9 mouse cellular contexts compared by ENCODE assay signal in genomic region chr7:28955295-28955897, GRCm38 (mm10). TPM values are rescaled to one million over a fixed set of nuclear protein-coding genes. Genes with fewer than 3 reads are reported as not detected.
DNase-seq lines count a peak whose midpoint lies in the region; ATAC-seq and TF ChIP-seq lines count a peak whose summit lies in the region.
"Had no signal": no experiment of that assay in that cellular context is flagged by ENCODE, and none has a peak within 500 bp of the region (broad histone marks: within the 10 kb centered on the region; RNA-seq: fewer than 3 reads in every experiment).

No protein-coding gene starts in this region.

- H3K9me3 ChIP-seq in lung, embryonic 14.5 days (ENCODE audit: low read depth, low read length): no peaks in the 10 kb centered on the region

- H3K4me1 ChIP-seq in heart, adult 2 months (ENCODE audit: control insufficient read depth, insufficient read depth, low read length): peaks cover 47% of the 10 kb centered on the region
- peaks cover 78% of the 10 kb centered on the region for H3K4me1 ChIP-seq in lung, embryonic 14.5 days (ENCODE audit: insufficient read depth)

- peaks cover 19% of the 10 kb centered on the region for H3K79me2 ChIP-seq in heart, adult 2 months (replicated peaks; ENCODE audit: control insufficient read depth, insufficient read depth, low read length)
- peaks cover 88% of the 10 kb centered on the region for H3K79me2 ChIP-seq in myocyte (ENCODE audit: control insufficient read depth, insufficient read depth)

- 0 out of 2 replicates have a peak, but pooled peaks have one; percentile 28 for ATAC-seq in lung, embryonic 14.5 days (ENCODE audit: insufficient read depth)

- 23% methylated on average over 5 of the region's 5 CpGs for WGBS in heart, adult 2 months
- WGBS in lung, embryonic 14.5 days: 26% methylated on average over 5 of the region's 5 CpGs

- H3K27ac ChIP-seq in heart, adult 2 months: peak overlapping the region; percentile 49
- H3K27ac ChIP-seq in lung, embryonic 14.5 days (ENCODE audit: low read depth): peak overlapping the region; percentile 51; the same call in 1 of the 2 replicates

- H3ac ChIP-seq in myocyte (ENCODE audit: control insufficient read depth, insufficient read length): no peak overlapping the region

- TF ChIP-seq POLR2A in heart, adult 2 months (IDR thresholded peaks at IDR 0.05; ENCODE audit: insufficient read depth, low read depth, low read length): no peak
- TF ChIP-seq POLR2A in myocyte (IDR thresholded peaks at IDR 0.05; ENCODE audit: insufficient read length, low read depth): no peak

- intact Hi-C loops in heart, adult 2 months (cut with DNase I): no loop called here

- H3K36me3 ChIP-seq in heart, adult 2 months (ENCODE audit: control insufficient read depth, insufficient read depth, low read length): peaks cover 77% of the 10 kb centered on the region
- peaks cover 5% of the 10 kb centered on the region; the same call in 1 of the 2 replicates for H3K36me3 ChIP-seq in lung, embryonic 14.5 days (ENCODE audit: insufficient read depth)
- H3K36me3 ChIP-seq in myocyte (ENCODE audit: control insufficient read depth, insufficient read depth): peaks cover under 1% of the 10 kb centered on the region

- H3K27me3 ChIP-seq in heart, adult 2 months (ENCODE audit: control insufficient read depth, insufficient read depth, low read length): no peaks in the 10 kb centered on the region
- no peaks in the 10 kb centered on the region for H3K27me3 ChIP-seq in lung, embryonic 14.5 days (ENCODE audit: insufficient read depth, low read length)
- H3K27me3 ChIP-seq in myocyte (ENCODE audit: control insufficient read depth, insufficient read depth, insufficient read length): no peaks in the 10 kb centered on the region

- H3K4me2 ChIP-seq in lung, embryonic 14.5 days: peak overlapping the region; percentile 25
- H3K4me2 ChIP-seq in myocyte (ENCODE audit: low read depth): peak overlapping the region; percentile 83

- TF ChIP-seq EP300 in heart, adult 2 months (IDR thresholded peaks at IDR 0.05; ENCODE audit: insufficient read depth, low read depth, low read length): no peak

- no peak for TF ChIP-seq CTCF in heart, adult 2 months (IDR thresholded peaks at IDR 0.05)
- no peak for TF ChIP-seq CTCF in lung, embryonic 14.5 days (IDR thresholded peaks at IDR 0.05; ENCODE audit: low read depth)

- DNase-seq in heart, adult 2 months: no peak
- DNase-seq in heart, adult 18-20 months: no peak
- DNase-seq in lung, embryonic 14.5 days: peak; percentile 83
- DNase-seq in lung, postnatal 25 days (ENCODE audit: low spot score): no peak
- peak; percentile 27 for DNase-seq in heart, postnatal 4 days
- DNase-seq in frontal cortex, postnatal 14 days (ENCODE audit: low spot score in 2 of 2): no peak
- no peak for DNase-seq in right cerebral cortex, postnatal 25 days
- DNase-seq: thymus, postnatal 36 days had no signal

- no peak overlapping the region for H3K4me3 ChIP-seq in heart, adult 2 months
- H3K4me3 ChIP-seq in lung, embryonic 14.5 days (ENCODE audit: low read depth, low read length): no peak overlapping the region
- H3K4me3 ChIP-seq in myocyte: no peak overlapping the region

- no peak overlapping the region for H3K9ac ChIP-seq in heart, adult 2 months (ENCODE audit: low read depth, low read length)
- H3K9ac ChIP-seq in lung, embryonic 14.5 days: no peak overlapping the region

TF ChIP-seq in myocyte, 11 proteins besides CTCF, POLR2A, EP300 and RAD21:
- TF ChIP-seq TCF3 (IDR thresholded peaks at IDR 0.05; ENCODE audit: insufficient read length, low read depth): no peak
- no peak for TF ChIP-seq MAX (IDR thresholded peaks at IDR 0.05; ENCODE audit: low read depth)
- TF ChIP-seq TCF12 (IDR thresholded peaks at IDR 0.05; ENCODE audit: insufficient read depth, poor library complexity, severe bottlenecking): no peak
- no peak for TF ChIP-seq POLR2AphosphoS2 (IDR thresholded peaks at IDR 0.05; ENCODE audit: insufficient read length, low read depth)
- TF ChIP-seq MYOD1 (IDR thresholded peaks at IDR 0.05; ENCODE audit: control insufficient read depth in 1 of 3, insufficient read length in 2 of 3, low read depth in 2 of 3): no peak
- TF ChIP-seq SRF (IDR thresholded peaks at IDR 0.05; ENCODE audit: control insufficient read depth, insufficient read length, low read depth): no peak
- no peak for TF ChIP-seq E2F4 (IDR thresholded peaks at IDR 0.05; ENCODE audit: insufficient read depth)
- TF ChIP-seq USF1 (IDR thresholded peaks at IDR 0.05; ENCODE audit: low read depth): no peak
- no peak for TF ChIP-seq CEBPB (IDR thresholded peaks at IDR 0.05; ENCODE audit: insufficient read depth, poor library complexity, severe bottlenecking)
- no peak for TF ChIP-seq REST (IDR thresholded peaks at IDR 0.05; ENCODE audit: insufficient read depth, insufficient read length)
- no peak for TF ChIP-seq MYOG (IDR thresholded peaks at IDR 0.05; ENCODE audit: control insufficient read depth in 1 of 3, insufficient read depth in 1 of 3, insufficient read length in 2 of 3, low read depth in 2 of 3)

RNA-seq across cellular contexts. Expression of gene Actn4, which starts 6.7 kb away (rescaled TPM):
- 10 to 100 TPM; 66.1 to 85.7 TPM for total RNA-seq in heart, adult 2 months (2021)
- polyA plus RNA-seq in heart, adult 2 months (2012; rRNA removed): 123 and 132 TPM in 2 replicates
- total RNA-seq in heart, adult 18-20 months (2021): 10 to 100 TPM; 64.7 to 66.4 TPM
- polyA plus RNA-seq in lung, embryonic 14.5 days (2014; fragmentation: Nextera tagmentation; extraction: Ambion mirVana): 266 and 270 TPM in 2 replicates
- 100 to 1,000 TPM; 224 to 231 TPM for total RNA-seq in heart, postnatal 4 days (2021)
- polyA plus RNA-seq in myocyte (2012; fragmentation: generic; extraction: Trizol): 270 TPM

RNA-seq across cellular contexts. Expression of gene Eif3k, which starts 26.3 kb away (rescaled TPM):
- 100 to 1,000 TPM; 156 to 177 TPM for total RNA-seq in heart, adult 2 months (2021)
- 221 and 283 TPM in 2 replicates for polyA plus RNA-seq in heart, adult 2 months (2012; rRNA removed)
- 100 to 1,000 TPM; 166 to 176 TPM for total RNA-seq in heart, adult 18-20 months (2021)
- 392 and 398 TPM in 2 replicates for polyA plus RNA-seq in lung, embryonic 14.5 days (2014; fragmentation: Nextera tagmentation; extraction: Ambion mirVana)
- 100 to 1,000 TPM; 205 to 208 TPM for total RNA-seq in heart, postnatal 4 days (2021)
- polyA plus RNA-seq in myocyte (2012; fragmentation: generic; extraction: Trizol): 335 TPM

RNA-seq across cellular contexts. Expression of gene Map4k1, which starts 26.5 kb away (rescaled TPM):
- total RNA-seq in heart, adult 2 months (2021): 1 to 10 TPM in 1 of 2 experiments, under 1 TPM in 1; 0.91 to 1.1 TPM
- polyA plus RNA-seq in heart, adult 2 months (2012; rRNA removed): 2.7 and 3.4 TPM in 2 replicates
- 1 to 10 TPM in 1 of 2 experiments, under 1 TPM in 1; 0.45 to 4.2 TPM for total RNA-seq in heart, adult 18-20 months (2021)
- 8.5 and 10.7 TPM in 2 replicates for polyA plus RNA-seq in lung, embryonic 14.5 days (2014; fragmentation: Nextera tagmentation; extraction: Ambion mirVana)
- total RNA-seq in heart, postnatal 4 days (2021): 1 to 10 TPM; 1.6 to 2.0 TPM
- polyA plus RNA-seq in myocyte (2012; fragmentation: generic; extraction: Trizol): 0.18 TPM

Comparison
In these comparisons a context has a peak if more than half of its experiments do, and no peak if none do; other contexts are left out.
1. DNase-seq: peak in lung, embryonic 14.5 days (single experiment) and heart, postnatal 4 days (single experiment); none in heart, adult 2 months (0 of 2), heart, adult 18-20 months (0 of 2), lung, postnatal 25 days (single experiment), frontal cortex, postnatal 14 days (0 of 2) and right cerebral cortex, postnatal 25 days (single experiment).